Mouse (Mus musculus): ENCODE measurements around the gene Adprhl1.

GRCm38 (mm10) chr8:13253413-13253812, 549 bp downstream of the Adprhl1 start:
- TF ChIP-seq CTCF (IDR thresholded peaks at IDR 0.05; ENCODE audit: control insufficient read depth, insufficient read depth, insufficient replicate concordance, low read depth, low read length) (no peak), POLR2A (IDR thresholded peaks at IDR 0.05; ENCODE audit: control insufficient read depth, low read depth, low read length) (no peak)
